Mouse (Mus musculus) monocyte, adult 2 months (primary cell): ENCODE data around the gene Ccdc28a.

Experiments used
- DNase-seq, 2 experiments: peaks; one replicate each; pipeline ENCODE4 v3.0.0; 2022; ENCODE audit warnings: low spot score in 2 of 2, low read depth in 1 of 2

Ccdc28a gene

DNA sequence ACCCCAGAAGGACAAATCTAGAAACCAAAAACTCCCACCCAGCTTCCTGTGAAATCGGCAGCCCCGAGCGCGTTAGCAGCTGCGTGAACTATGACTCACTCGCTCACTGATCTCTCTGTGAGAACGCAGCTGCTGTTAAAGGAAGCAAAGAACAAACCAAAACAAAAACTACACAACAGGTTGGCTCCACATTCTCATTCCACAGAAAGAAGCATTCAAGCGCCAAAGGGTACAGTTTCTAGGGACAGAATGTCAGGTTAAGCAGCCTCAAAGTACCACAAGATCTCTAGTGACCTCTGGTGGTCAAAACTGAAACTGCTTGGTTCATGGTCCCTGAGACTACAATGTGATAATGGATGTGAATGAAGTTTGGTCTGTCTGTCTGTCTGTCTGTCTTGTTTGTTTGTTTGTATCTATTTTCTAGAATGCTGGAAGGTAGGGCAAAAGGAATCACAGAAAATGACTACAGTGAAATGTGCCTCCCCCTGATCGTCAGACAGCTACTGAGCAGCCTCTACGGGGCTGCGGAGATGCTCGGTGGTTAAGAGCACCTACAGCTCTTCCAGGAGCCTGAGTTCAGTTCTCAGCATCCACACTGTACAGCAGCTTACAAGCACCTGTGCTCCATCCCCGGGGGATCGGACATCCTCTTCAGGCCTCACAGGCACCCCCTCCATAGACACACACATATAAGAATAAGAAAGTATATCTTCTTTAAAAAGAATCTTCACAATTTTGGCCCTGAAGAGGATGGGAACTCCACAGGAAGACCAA lies 37.4 kb downstream of the Ccdc28a start:
- peak; percentile 10 to 31 for DNase-seq

GRCm38 (mm10) chr10:18194737-18195141 lies 40.1 kb downstream of the Ccdc28a start:
- peak in 1 of 2 experiments; percentile 34 for DNase-seq

DNA sequence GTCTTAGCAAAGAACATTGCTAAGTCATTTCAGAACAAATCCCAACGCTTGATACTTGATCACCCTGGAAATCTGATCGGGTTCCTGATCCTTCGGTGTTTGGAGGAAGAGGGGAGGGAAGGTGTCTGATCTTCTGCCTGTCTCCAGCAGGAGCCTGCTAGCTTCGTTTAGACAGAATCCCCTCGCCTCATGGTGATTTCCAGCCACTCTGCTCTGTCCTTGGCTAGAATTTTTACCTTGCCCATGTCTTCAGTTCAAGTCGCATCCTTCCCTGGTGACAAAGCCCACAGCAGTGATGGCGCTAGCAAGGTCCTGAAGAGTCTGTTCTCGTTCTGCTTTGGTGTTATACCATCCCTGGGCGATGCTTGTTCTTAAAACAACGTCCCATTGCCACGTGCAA lies 40.6 kb downstream of the Ccdc28a start:
- no peak for DNase-seq

DNA sequence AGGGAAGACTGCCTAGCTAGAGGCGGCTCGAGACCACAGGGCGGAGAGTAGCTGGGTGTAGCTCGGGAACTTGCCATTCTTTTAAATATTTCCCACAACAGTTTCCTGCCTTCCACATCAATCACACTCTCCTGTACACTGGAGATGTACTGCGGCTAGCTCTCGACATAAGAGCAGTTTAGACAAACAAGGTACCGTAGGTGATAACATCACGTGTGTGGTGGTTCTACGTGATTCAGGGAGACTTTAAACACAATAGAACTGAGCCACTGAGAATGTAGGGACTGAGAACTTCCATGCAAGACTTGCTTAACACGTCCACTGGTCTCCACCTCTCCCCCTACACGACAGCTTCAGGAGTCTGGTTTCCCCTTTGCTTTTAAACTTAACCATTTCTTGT lies 41.6 kb downstream of the Ccdc28a start:
- no peak for DNase-seq

GRCm38 (mm10) chr10:18191706-18192105 lies 43.1 kb downstream of the Ccdc28a start:
- DNase-seq: no peak

DNA sequence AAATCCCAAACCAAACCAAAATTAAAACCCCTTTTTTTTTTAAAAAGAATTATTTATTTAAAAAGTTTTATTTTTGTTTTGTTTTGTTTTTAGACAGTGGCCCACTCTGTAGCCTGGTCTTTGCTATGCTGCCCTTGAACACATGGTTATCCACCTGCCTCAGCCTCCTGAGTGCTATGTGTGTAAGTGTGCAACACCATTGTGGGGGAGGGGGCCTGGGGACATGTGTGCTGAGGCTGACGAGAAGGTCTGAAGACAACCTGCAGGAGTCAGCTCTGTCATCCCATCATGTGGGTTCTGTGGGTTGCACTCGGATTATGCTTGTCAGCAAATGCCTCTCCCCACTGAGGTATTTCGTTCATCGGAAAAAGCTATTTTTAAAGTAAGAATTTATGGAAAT lies 45.3 kb downstream of the Ccdc28a start:
- DNase-seq: no peak

- no peak for DNase-seq
Observed at GRCm38 (mm10) chr10:18188564-18188963, 46.2 kb downstream of the Ccdc28a start.

DNA sequence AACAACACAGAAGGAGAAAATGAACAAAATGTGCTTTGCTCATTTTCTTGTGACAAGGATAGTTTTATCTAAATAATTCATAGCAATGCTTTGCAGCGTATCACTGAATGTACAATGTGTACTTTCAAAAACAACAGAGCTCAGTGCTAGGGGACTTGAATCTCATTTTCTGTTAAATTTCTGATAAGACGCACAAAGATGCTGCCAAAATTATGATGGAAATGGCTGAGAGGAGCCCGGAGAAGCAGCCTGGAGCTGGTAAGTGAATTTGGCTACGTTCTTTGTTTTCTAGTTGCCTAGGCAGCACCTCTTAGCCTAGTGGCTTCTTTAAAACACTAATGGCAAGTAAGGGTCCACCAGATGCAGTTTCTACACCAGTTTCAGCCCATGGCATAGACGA lies 52.6 kb downstream of the Ccdc28a start:
- no peak for DNase-seq

DNA sequence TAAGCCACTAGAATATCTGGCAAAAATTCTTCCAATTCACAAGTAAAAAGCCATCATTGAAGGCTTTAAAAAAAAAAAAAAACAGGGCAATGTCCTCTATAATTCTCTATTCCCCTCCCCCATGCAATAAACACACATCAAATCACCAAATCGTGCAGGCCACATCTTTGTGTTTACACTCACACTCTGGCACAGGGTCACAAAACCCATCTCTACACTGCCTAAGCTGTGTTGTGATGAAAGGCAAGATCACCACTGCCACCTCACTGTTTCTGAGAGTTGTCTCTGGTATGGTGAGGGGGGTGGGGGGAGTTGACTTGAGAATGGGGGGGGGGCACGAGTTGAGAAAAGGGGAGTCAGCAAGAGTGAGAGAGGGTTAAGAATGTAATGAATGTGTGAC lies 57.5 kb downstream of the Ccdc28a start:
- no peak for DNase-seq

- no peak for DNase-seq
Observed at GRCm38 (mm10) chr10:18176722-18177121, 58.1 kb downstream of the Ccdc28a start.

- DNase-seq: no peak
Observed at GRCm38 (mm10) chr10:18175087-18175486, 59.7 kb downstream of the Ccdc28a start.
